Mouse (Mus musculus) forebrain, embryonic 14.5 days (tissue): ENCODE results near the gene Phf7. TPM values are rescaled to one million over a fixed set of nuclear protein-coding genes. Genes with fewer than 3 reads are reported as not detected.
A peak's percentile ranks its signal among the peaks of the same experiment; 100 is the strongest.

Experiments
- ATAC-seq: fragments of 200-750 bp; cut with Nextera tagmentation; 2 replicates; pipeline ENCODE4 v1.8.0; 2017; ENCODE audit warnings: mild to moderate bottlenecking, moderate library complexity
- DNase-seq: peaks from one replicate; pipeline ENCODE4 v3.0.0-alpha.2; 2015; ENCODE audit warnings: low spot score
- H3K27ac ChIP-seq: fragments of 300-500 bp; sonication (generic); 2 replicates; pipeline ENCODE4 v1.5.1; 2014; ENCODE audit warnings: low read depth, mild to moderate bottlenecking, control low read depth, low read length, moderate library complexity
- H3K27me3 ChIP-seq: fragments of 300-500 bp; sonication (generic); replicated peaks from 2 replicates; pipeline ENCODE4 v1.6.1; 2014; ENCODE audit warnings: low read length, control low read depth, mixed read lengths; ENCODE audit not compliant: control insufficient read depth, insufficient read depth
- H3K36me3 ChIP-seq: fragments of 300-500 bp; sonication (generic); 2 replicates; pipeline ENCODE4 v1.6.1; 2014; ENCODE audit warnings: low read length, control low read depth; ENCODE audit not compliant: control insufficient read depth, insufficient read depth
- H3K4me1 ChIP-seq: fragments of 300-500 bp; sonication (generic); 2 replicates; pipeline ENCODE4 v1.6.1; 2014; ENCODE audit warnings: antibody characterized with exemption, low read length, control low read depth; ENCODE audit not compliant: control insufficient read depth, insufficient read depth
- H3K4me2 ChIP-seq: fragments of 300-500 bp; sonication (generic); 2 replicates; pipeline ENCODE4 v1.6.1; 2014; ENCODE audit warnings: mild to moderate bottlenecking, control low read depth, low read length
- H3K4me3 ChIP-seq: fragments of 300-500 bp; sonication (generic); 2 replicates; pipeline ENCODE4 v1.5.1; 2014; ENCODE audit warnings: low read depth, low read length, control low read depth
- H3K9ac ChIP-seq: fragments of 300-500 bp; sonication (generic); 2 replicates; pipeline ENCODE4 v1.6.1; 2014; ENCODE audit warnings: mild to moderate bottlenecking, low read length, control low read depth, moderate library complexity
- H3K9me3 ChIP-seq: fragments of 300-500 bp; sonication (generic); replicated peaks from 2 replicates; pipeline ENCODE4 v1.6.1; 2016; ENCODE audit warnings: low read length, control low read depth, mixed read lengths; ENCODE audit not compliant: control insufficient read depth
- WGBS: fragments of 180-500 bp; shearing (Covaris S2); extraction: QIAGEN DNeasy Blood & Tissue Kit; methylation state at CpG from one replicate; pipeline ENCODE4 v1.1.7; 2014; 5-methylcytosine and 5-hydroxymethylcytosine counted together
- polyA plus RNA-seq: library from polyadenylated mRNA; unstranded; fragments of >200 nt; fragmentation: Nextera tagmentation; extraction: Ambion mirVana; gene quantifications from 2 replicates; pipeline ENCODE4 v1.2.1, GENCODE M21; 2014

Phf7 gene
- polyA plus RNA-seq: 11.6 and 13.2 TPM in 2 replicates

GRCm38 (mm10) chr14:31251084-31251604 is at the start of gene Phf7, which contains the start of gene Bap1:
Phf7 (minus strand) TSS chr14:31251317.
Bap1 (plus strand) TSS chr14:31251450.
- Histone ChIP-seq H3K9me3 (no peaks in the 10 kb centered on the region), H3K27ac (peak within 1 kb of the TSS; percentile 88), H3K36me3 (peaks cover 34% of the 10 kb centered on the region), H3K4me2 (peak within 1 kb of the TSS; percentile 92), H3K9ac (peak within 1 kb of the TSS; percentile 99), H3K27me3 (no peaks in the 10 kb centered on the region), H3K4me3 (peak within 1 kb of the TSS; percentile 97), H3K4me1 (peaks cover 8% of the 10 kb centered on the region)
- under 1% methylated on average over 75 of the region's 75 CpGs for WGBS
- peak; percentile 95 for ATAC-seq
- peak; percentile 96 for DNase-seq

GRCm38 (mm10) chr14:31285728-31286127 is 34.6 kb upstream of the Phf7 start:
- no peak for DNase-seq
- Histone ChIP-seq H3K27ac (no peak overlapping the region), H3K27me3 (no peaks in the 10 kb centered on the region), H3K9ac (no peak overlapping the region), H3K9me3 (no peaks in the 10 kb centered on the region), H3K36me3 (no peaks in the 10 kb centered on the region), H3K4me3 (no peak overlapping the region), H3K4me1 (no peaks in the 10 kb centered on the region), H3K4me2 (no peak overlapping the region)
- ATAC-seq: no peak
- 82% methylated on average over 8 of the region's 8 CpGs for whole genome bisulfite sequencing

GRCm38 (mm10) chr14:31272164-31272563 is 21.0 kb upstream of the Phf7 start:
- H3K4me1 ChIP-seq: peaks cover 19% of the 10 kb centered on the region
- H3K4me2 ChIP-seq: no peak overlapping the region
- H3K27ac ChIP-seq: no peak overlapping the region
- no peaks in the 10 kb centered on the region for H3K9me3 ChIP-seq
- 26% methylated on average over 7 of the region's 7 CpGs for whole genome bisulfite sequencing
- ATAC-seq (peak; percentile 38; the same call in 1 of the 2 replicates), DNase-seq (peak; percentile 75)
- H3K4me3 ChIP-seq: no peak overlapping the region
- no peak overlapping the region for H3K9ac ChIP-seq
- no peaks in the 10 kb centered on the region for H3K36me3 ChIP-seq
- no peaks in the 10 kb centered on the region for H3K27me3 ChIP-seq

GRCm38 (mm10) chr14:31271121-31271520 is 20.0 kb upstream of the Phf7 start:
- DNase-seq: no peak
- H3K9ac ChIP-seq: no peak overlapping the region
- no peak overlapping the region for H3K4me2 ChIP-seq
- 85% methylated on average over 6 of the region's 6 CpGs for WGBS
- H3K27ac ChIP-seq: no peak overlapping the region
- ATAC-seq: no peak
- H3K36me3 ChIP-seq: no peaks in the 10 kb centered on the region
- H3K4me1 ChIP-seq: peaks cover 19% of the 10 kb centered on the region
- H3K9me3 ChIP-seq: no peaks in the 10 kb centered on the region
- H3K4me3 ChIP-seq: no peak overlapping the region
- H3K27me3 ChIP-seq: no peaks in the 10 kb centered on the region

- Histone ChIP-seq H3K4me3 (peak overlapping the region; percentile 15; the same call in 1 of the 2 replicates), H3K36me3 (no peaks in the 10 kb centered on the region), H3K27ac (peak overlapping the region; percentile 81), H3K4me2 (peak overlapping the region; percentile 48), H3K27me3 (no peaks in the 10 kb centered on the region), H3K4me1 (peaks cover 19% of the 10 kb centered on the region), H3K9me3 (no peaks in the 10 kb centered on the region), H3K9ac (peak overlapping the region; percentile 35)
- 15% methylated on average over 28 of the region's 28 CpGs for WGBS
- DNase-seq: peak; percentile 71
- peak; percentile 80 for ATAC-seq
These were observed 18.5 kb upstream of the Phf7 start for GRCm38 (mm10) chr14:31269456-31270100.

- 31% methylated on average over 9 of the region's 9 CpGs for WGBS
- DNase-seq (peak; percentile 78), ATAC-seq (peak; percentile 73)
- Histone ChIP-seq H3K9me3 (no peaks in the 10 kb centered on the region), H3K27ac (peak overlapping the region; percentile 81), H3K36me3 (no peaks in the 10 kb centered on the region), H3K4me2 (peak overlapping the region; percentile 48), H3K27me3 (no peaks in the 10 kb centered on the region), H3K9ac (no peak overlapping the region), H3K4me3 (no peak overlapping the region), H3K4me1 (peaks cover 19% of the 10 kb centered on the region)
These were observed 17.3 kb upstream of the Phf7 start for GRCm38 (mm10) chr14:31268301-31269001.

- Histone ChIP-seq H3K9ac (no peak overlapping the region), H3K4me2 (no peak overlapping the region), H3K36me3 (0 out of 2 replicates have a peak, but pooled peaks cover 4% of the 10 kb centered on the region), H3K9me3 (no peaks in the 10 kb centered on the region), H3K4me3 (no peak overlapping the region), H3K27ac (peak overlapping the region; percentile 81; the same call in 1 of the 2 replicates), H3K27me3 (no peaks in the 10 kb centered on the region), H3K4me1 (peaks cover 19% of the 10 kb centered on the region)
- DNase-seq (no peak), ATAC-seq (no peak)
- 90% methylated on average over 11 of the region's 11 CpGs for WGBS
These were observed 16.5 kb upstream of the Phf7 start for GRCm38 (mm10) chr14:31267649-31268048.

GRCm38 (mm10) chr14:31260932-31261331 is 9.8 kb upstream of the Phf7 start:
- ATAC-seq (no peak), DNase-seq (no peak)
- Histone ChIP-seq H3K4me3 (no peak overlapping the region), H3K27me3 (no peaks in the 10 kb centered on the region), H3K4me1 (no peaks in the 10 kb centered on the region), H3K9me3 (no peaks in the 10 kb centered on the region), H3K27ac (no peak overlapping the region), H3K36me3 (peaks cover 67% of the 10 kb centered on the region), H3K9ac (no peak overlapping the region), H3K4me2 (no peak overlapping the region)
- WGBS: 93% methylated on average over 9 of the region's 9 CpGs

GRCm38 (mm10) chr14:31260374-31260773 is 9.3 kb upstream of the Phf7 start:
- Histone ChIP-seq H3K4me1 (no peaks in the 10 kb centered on the region), H3K4me3 (no peak overlapping the region), H3K27ac (no peak overlapping the region), H3K27me3 (no peaks in the 10 kb centered on the region), H3K9ac (no peak overlapping the region), H3K9me3 (no peaks in the 10 kb centered on the region), H3K36me3 (peaks cover 72% of the 10 kb centered on the region), H3K4me2 (no peak overlapping the region)
- DNase-seq (no peak), ATAC-seq (no peak)
- WGBS: 98% methylated on average over 4 of the region's 4 CpGs
